Mouse (Mus musculus): ENCODE results near the gene Canx. TPM values are rescaled to one million over a fixed set of nuclear protein-coding genes. Genes with fewer than 3 reads are reported as not detected.

Gene Canx
- total and polyA plus RNA-seq, 3 experiments, result 575 to 627 (median 607) TPM

- TF ChIP-seq NRF1 (IDR thresholded peaks at IDR 0.05; ENCODE audit: low read depth, low read length) (no peak), MAFK (IDR thresholded peaks at IDR 0.05; ENCODE audit: insufficient replicate concordance, low read length) (no peak), POLR2AphosphoS2 (IDR thresholded peaks at IDR 0.05; ENCODE audit: low read depth, low read length) (no peak), ZKSCAN1 (IDR thresholded peaks at IDR 0.05; ENCODE audit: borderline replicate concordance, low read depth, low read length) (no peak), UBTF (IDR thresholded peaks at IDR 0.05; ENCODE audit: low read depth, low read length) (no peak), TCF12 (IDR thresholded peaks at IDR 0.05; ENCODE audit: low read depth, low read length) (no peak), USF2 (conservative IDR thresholded peaks at IDR 0.05; ENCODE audit: low read depth, low read length) (no peak), TBP (conservative IDR thresholded peaks at IDR 0.05; ENCODE audit: low read depth, low read length) (no peak), MXI1 (IDR thresholded peaks at IDR 0.05; ENCODE audit: low read depth, low read length) (no peak), ELF1 (IDR thresholded peaks at IDR 0.05; ENCODE audit: low read depth, low read length) (no peak), RAD21 (IDR thresholded peaks at IDR 0.05; ENCODE audit: low read depth, low read length) (no peak), CHD2 (IDR thresholded peaks at IDR 0.05; ENCODE audit: low read length) (no peak)
- in situ Hi-C loops (cut with MboI; ENCODE audit: low pct_ligation_motif_present, low pct_unique_long_range_greater_than_20kb, low sequenced_read_pairs) (no loop called here), dilution Hi-C loops (cut with MboI; ENCODE audit: extremely low pct_ligation_motif_present, extremely low pct_unique_long_range_greater_than_20kb, low sequenced_read_pairs) (no loop called here)
- Histone ChIP-seq H3K4me3 (replicated peaks in 1 of 3; ENCODE audit: low read depth in 2 of 3, low read length in 2 of 3, poor library complexity in 1 of 3) (no peak overlapping the region), H3K27ac (ENCODE audit: insufficient read depth, low read depth) (no peak overlapping the region), H3K79me2 (replicated peaks; ENCODE audit: control insufficient read depth, extremely low read depth, insufficient read depth, poor library complexity, severe bottlenecking) (no peaks in the 10 kb centered on the region), H3K4me2 (ENCODE audit: insufficient read depth, low read depth, poor library complexity, severe bottlenecking) (no peak overlapping the region), H3K9ac (ENCODE audit: insufficient read depth, low read depth) (no peak overlapping the region), H3K36me3 (replicated peaks in 1 of 2; ENCODE audit: control insufficient read depth in 1 of 2, insufficient read depth in 1 of 2, low read length in 1 of 2) (peaks cover 79 to 92% of the 10 kb centered on the region in 2 experiments), H3K9me3 (replicated peaks; ENCODE audit: low read length) (no peaks in the 10 kb centered on the region), H3K4me1 (ENCODE audit: control insufficient read depth in 1 of 2, insufficient read depth in 2 of 2) (no peaks in the 10 kb centered on the region), H3K27me3 (replicated peaks) (no peaks in the 10 kb centered on the region)
- DNase-seq (ENCODE audit: extremely low read depth), result no peak
These were observed 62.3 kb downstream of the Canx start for GRCm38 (mm10) chr11:50263198-50263597.

GRCm38 (mm10) chr11:50262020-50262419, 63.5 kb downstream of the Canx start:
- in situ Hi-C loops (cut with MboI; ENCODE audit: low pct_ligation_motif_present, low pct_unique_long_range_greater_than_20kb, low sequenced_read_pairs), result no loop called here
- H3K4me1 ChIP-seq (ENCODE audit: control insufficient read depth in 1 of 2, insufficient read depth in 2 of 2), result no peaks in the 10 kb centered on the region
- no peaks in the 10 kb centered on the region for H3K9me3 ChIP-seq (replicated peaks; ENCODE audit: low read length)
- H3K27me3 ChIP-seq (replicated peaks), result no peaks in the 10 kb centered on the region
- peak; percentile 39 for DNase-seq (ENCODE audit: extremely low read depth)
- no peak overlapping the region for H3K9ac ChIP-seq (ENCODE audit: insufficient read depth, low read depth)
- peaks cover 85 to 94% of the 10 kb centered on the region in 2 experiments for H3K36me3 ChIP-seq (replicated peaks in 1 of 2; ENCODE audit: control insufficient read depth in 1 of 2, insufficient read depth in 1 of 2, low read length in 1 of 2)
- no peak overlapping the region for H3K27ac ChIP-seq (ENCODE audit: insufficient read depth, low read depth)
- no peaks in the 10 kb centered on the region for H3K79me2 ChIP-seq (replicated peaks; ENCODE audit: control insufficient read depth, extremely low read depth, insufficient read depth, poor library complexity, severe bottlenecking)
- H3K4me3 ChIP-seq (replicated peaks in 1 of 3; ENCODE audit: low read depth in 2 of 3, low read length in 2 of 3, poor library complexity in 1 of 3), result no peak overlapping the region
- H3K4me2 ChIP-seq (ENCODE audit: insufficient read depth, low read depth, poor library complexity, severe bottlenecking), result no peak overlapping the region
- TF ChIP-seq CHD2 (IDR thresholded peaks at IDR 0.05; ENCODE audit: low read length) (no peak), RAD21 (IDR thresholded peaks at IDR 0.05; ENCODE audit: low read depth, low read length) (peak; percentile 67), CTCF (conservative IDR thresholded peaks at IDR 0.05 in 1 of 2, IDR thresholded peaks at IDR 0.05 in 1 of 2; ENCODE audit: low read depth in 2 of 2, low read length in 2 of 2) (peak in 1 of 2 experiments; percentile 71; a peak in 2 of 4 replicates), JUN (IDR thresholded peaks at IDR 0.05; ENCODE audit: insufficient read depth, low read depth, low read length) (no peak), KAT2A (IDR thresholded peaks at IDR 0.05; ENCODE audit: insufficient replicate concordance, low read length) (no peak), SMC3 (IDR thresholded peaks at IDR 0.05; ENCODE audit: low read depth, low read length) (peak; percentile 59), EP300 (IDR thresholded peaks at IDR 0.05; ENCODE audit: low read length) (no peak), RCOR1 (conservative IDR thresholded peaks at IDR 0.05; ENCODE audit: low read depth, low read length) (no peak), NELFE (IDR thresholded peaks at IDR 0.05; ENCODE audit: low read depth, low read length) (no peak), E2F4 (IDR thresholded peaks at IDR 0.05; ENCODE audit: insufficient replicate concordance, low read depth, low read length) (no peak)
- dilution Hi-C loops (cut with MboI; ENCODE audit: extremely low pct_ligation_motif_present, extremely low pct_unique_long_range_greater_than_20kb, low sequenced_read_pairs), result no loop called here

Measured in CH12.LX (cell line).